Mouse (Mus musculus): ENCODE data around the gene Asb2.

GRCm38 (mm10) chr12:103331491-103331890, 24.3 kb downstream of the Asb2 start:
- no peak for TF ChIP-seq GATA1 (IDR thresholded peaks at IDR 0.05; ENCODE audit: borderline replicate concordance, low read length)
- no peak for TF ChIP-seq FLI1 (IDR thresholded peaks at IDR 0.05; ENCODE audit: low read length)
